Mouse (Mus musculus): ENCODE data around the gene Lce1e. TPM values are rescaled to one million over a fixed set of nuclear protein-coding genes. Genes with fewer than 3 reads are reported as not detected.

The Lce1e gene
- not detected in 2 replicates for polyA plus RNA-seq (2014; fragmentation: Nextera tagmentation; extraction: Ambion mirVana)

DNA sequence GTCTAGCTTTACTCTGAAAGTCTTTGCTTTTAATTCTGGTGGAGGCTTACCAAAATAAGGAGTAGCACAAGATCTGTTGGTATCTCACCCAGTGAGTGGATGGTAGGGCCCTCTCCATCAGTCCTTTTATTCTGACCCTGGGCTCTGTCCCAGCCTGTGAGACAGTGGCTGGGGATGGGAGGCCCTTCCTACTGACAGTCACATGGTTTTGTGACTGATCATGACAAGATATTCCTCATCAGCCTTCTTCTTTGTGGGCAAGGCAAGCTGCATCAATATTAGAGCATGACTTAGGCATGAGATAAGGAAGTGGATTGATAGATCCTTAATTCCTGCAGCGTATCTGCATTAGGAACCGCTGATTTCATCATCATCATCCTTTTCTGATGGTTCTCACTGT, at the start of gene Lce1e:
TSS of gene Lce1e (minus strand) at position 101 of the 400 bp plus-strand sequence.
- Histone ChIP-seq H3K4me2 (ENCODE audit: low read depth, low read length) (no peak within 1 kb of the TSS), H3K9me3 (ENCODE audit: control insufficient read depth, low read length) (no peaks in the 10 kb centered on the region), H3K4me3 (ENCODE audit: low read depth, low read length) (no peak within 1 kb of the TSS), H3K9ac (ENCODE audit: low read depth, low read length) (no peak within 1 kb of the TSS), H3K4me1 (ENCODE audit: control insufficient read depth, insufficient read depth, low read length) (no peaks in the 10 kb centered on the region), H3K27me3 (replicated peaks; ENCODE audit: control insufficient read depth, insufficient read depth, low read length) (no peaks in the 10 kb centered on the region), H3K36me3 (ENCODE audit: control insufficient read depth, insufficient read depth, low read length) (no peaks in the 10 kb centered on the region), H3K27ac (replicated peaks; ENCODE audit: low read depth, low read length) (no peak within 1 kb of the TSS)
- 81% methylated on average over 2 of the region's 2 CpGs for WGBS
- DNase-seq (ENCODE audit: low spot score) = no peak
- ATAC-seq (ENCODE audit: low read depth) = no peak

DNA sequence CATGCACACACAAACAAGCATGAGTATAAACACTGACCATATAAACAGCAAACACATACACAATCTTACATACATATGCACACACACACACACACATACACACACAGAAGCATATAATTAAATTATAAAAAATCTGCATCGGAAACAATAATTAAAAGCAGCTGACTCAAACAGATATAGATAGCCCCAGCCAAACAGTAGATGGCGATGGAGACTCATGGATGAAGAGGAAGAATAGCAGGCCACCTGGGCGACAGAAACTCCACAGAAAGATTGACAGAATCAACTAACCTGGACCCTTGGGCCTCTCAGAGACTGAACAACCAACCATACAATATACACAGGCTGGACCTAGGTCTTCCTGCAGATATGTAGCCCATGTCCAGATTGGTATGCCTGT, 44.3 kb upstream of the Lce1e start:
- Histone ChIP-seq H3K4me3 (ENCODE audit: low read depth, low read length) (no peak overlapping the region), H3K9me3 (ENCODE audit: control insufficient read depth, low read length) (no peaks in the 10 kb centered on the region), H3K9ac (ENCODE audit: low read depth, low read length) (no peak overlapping the region), H3K27me3 (replicated peaks; ENCODE audit: control insufficient read depth, insufficient read depth, low read length) (no peaks in the 10 kb centered on the region), H3K4me2 (ENCODE audit: low read depth, low read length) (no peak overlapping the region), H3K27ac (replicated peaks; ENCODE audit: low read depth, low read length) (no peak overlapping the region), H3K4me1 (ENCODE audit: control insufficient read depth, insufficient read depth, low read length) (no peaks in the 10 kb centered on the region), H3K36me3 (ENCODE audit: control insufficient read depth, insufficient read depth, low read length) (no peaks in the 10 kb centered on the region)
- WGBS = 32% methylated on average over 3 of the region's 3 CpGs
- ATAC-seq (ENCODE audit: low read depth) = no peak
- DNase-seq (ENCODE audit: low spot score) = no peak

DNA sequence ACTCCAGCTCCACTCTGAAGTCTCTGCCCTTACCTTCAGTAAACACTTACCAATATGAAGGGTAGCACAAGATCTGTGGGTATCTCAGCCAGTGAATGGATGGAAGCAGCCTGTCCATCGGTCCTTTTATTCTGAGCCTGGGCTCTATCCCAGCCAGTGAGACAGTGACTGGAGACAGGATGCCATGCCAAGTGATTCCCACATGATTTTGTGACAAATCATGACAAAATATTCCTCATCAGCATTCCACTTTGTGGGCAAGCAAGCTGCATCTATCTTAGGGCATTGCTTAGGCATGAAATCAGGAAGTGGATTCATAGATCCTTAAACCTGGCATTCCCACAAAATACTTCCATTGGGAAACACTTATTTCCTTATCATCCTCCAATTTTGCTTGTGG, 43.4 kb upstream of the Lce1e start, which contains the start of gene Lce1g:
TSS of gene Lce1g (minus strand) at position 101 of the 400 bp plus-strand sequence.
- H3K27me3 ChIP-seq (replicated peaks; ENCODE audit: control insufficient read depth, insufficient read depth, low read length) = no peaks in the 10 kb centered on the region
- no peaks in the 10 kb centered on the region for H3K9me3 ChIP-seq (ENCODE audit: control insufficient read depth, low read length)
- H3K4me1 ChIP-seq (ENCODE audit: control insufficient read depth, insufficient read depth, low read length) = no peaks in the 10 kb centered on the region
- no peak within 1 kb of the TSS for H3K4me2 ChIP-seq (ENCODE audit: low read depth, low read length)
- DNase-seq (ENCODE audit: low spot score) (no peak), ATAC-seq (ENCODE audit: low read depth) (no peak)
- no peaks in the 10 kb centered on the region for H3K36me3 ChIP-seq (ENCODE audit: control insufficient read depth, insufficient read depth, low read length)
- no peak within 1 kb of the TSS for H3K4me3 ChIP-seq (ENCODE audit: low read depth, low read length)
- no peak within 1 kb of the TSS for H3K27ac ChIP-seq (replicated peaks; ENCODE audit: low read depth, low read length)
- no peak within 1 kb of the TSS for H3K9ac ChIP-seq (ENCODE audit: low read depth, low read length)
- WGBS = 88% methylated on average over 1 of the region's 1 CpGs

DNA sequence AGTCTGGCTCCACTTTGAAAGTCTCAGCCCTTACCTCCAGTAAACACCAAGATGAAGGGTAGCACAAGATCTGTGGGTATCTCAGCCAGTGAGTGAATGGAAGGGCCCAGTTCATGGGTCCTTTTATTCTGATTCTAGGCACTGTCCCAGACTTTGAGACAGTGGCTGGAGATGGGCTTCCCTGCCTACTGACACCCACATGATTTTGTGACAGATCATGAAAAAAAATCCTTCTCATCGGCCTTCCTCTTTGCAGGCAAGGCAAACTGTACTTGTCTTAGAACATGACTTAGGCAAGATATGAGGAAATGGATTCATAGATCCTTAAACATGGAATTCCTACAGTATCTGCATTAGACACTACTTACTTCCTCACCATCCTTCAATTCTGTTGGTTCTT, 30.1 kb upstream of the Lce1e start, which contains the start of gene Gm38119:
TSS of gene Gm38119 (minus strand) at position 101 of the 400 bp plus-strand sequence.
- Histone ChIP-seq H3K4me2 (ENCODE audit: low read depth, low read length) (no peak within 1 kb of the TSS), H3K27me3 (replicated peaks; ENCODE audit: control insufficient read depth, insufficient read depth, low read length) (no peaks in the 10 kb centered on the region), H3K36me3 (ENCODE audit: control insufficient read depth, insufficient read depth, low read length) (no peaks in the 10 kb centered on the region), H3K4me3 (ENCODE audit: low read depth, low read length) (no peak within 1 kb of the TSS), H3K9ac (ENCODE audit: low read depth, low read length) (no peak within 1 kb of the TSS), H3K9me3 (ENCODE audit: control insufficient read depth, low read length) (no peaks in the 10 kb centered on the region), H3K4me1 (ENCODE audit: control insufficient read depth, insufficient read depth, low read length) (no peaks in the 10 kb centered on the region), H3K27ac (replicated peaks; ENCODE audit: low read depth, low read length) (no peak within 1 kb of the TSS)
- ATAC-seq (ENCODE audit: low read depth) = no peak
- 81% methylated on average over 1 of the region's 1 CpGs for WGBS
- no peak for DNase-seq (ENCODE audit: low spot score)

DNA sequence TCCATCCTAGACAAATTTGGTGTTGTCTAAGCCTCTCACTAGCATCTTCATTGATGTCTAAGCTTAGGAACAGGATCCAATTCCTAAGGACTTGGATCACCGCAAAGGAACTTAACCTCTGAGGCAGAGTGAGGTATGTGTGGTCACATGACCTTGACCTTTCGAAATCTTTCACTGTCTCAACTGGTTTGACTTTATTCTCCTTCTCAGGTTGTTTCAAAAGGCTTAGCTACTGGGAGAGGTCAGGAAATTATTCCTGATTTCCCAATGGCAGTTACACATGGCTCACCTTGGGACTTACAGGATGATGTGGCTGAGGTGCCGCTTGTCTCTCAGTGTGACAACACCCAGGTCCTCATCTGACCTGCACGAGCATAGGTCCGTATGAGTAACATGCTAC, 13.8 kb upstream of the Lce1e start:
- 83% methylated on average over 5 of the region's 5 CpGs for WGBS
- no peak for ATAC-seq (ENCODE audit: low read depth)
- H3K4me1 ChIP-seq (ENCODE audit: control insufficient read depth, insufficient read depth, low read length) = no peaks in the 10 kb centered on the region

DNA sequence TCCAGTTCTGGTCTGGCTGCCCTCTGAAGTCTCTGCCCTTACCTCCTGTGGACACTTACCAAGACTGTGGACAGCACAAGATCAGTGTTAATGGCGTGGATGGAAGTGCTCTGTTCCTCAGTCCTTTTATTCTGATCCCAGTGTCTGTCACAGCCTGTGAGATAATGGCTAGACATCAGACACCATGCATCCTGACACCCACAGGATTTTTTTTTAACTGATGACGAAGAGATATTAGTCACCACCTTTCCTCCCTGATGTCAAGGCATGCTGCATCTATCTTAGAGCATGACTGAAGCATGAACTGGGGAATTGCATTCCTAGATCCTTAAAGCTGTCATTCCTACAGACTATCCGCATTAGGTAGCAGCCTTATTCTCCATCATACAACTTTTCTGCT, 11.4 kb upstream of the Lce1e start, which contains the start of gene Lce1f:
TSS of gene Lce1f (minus strand) at position 101 of the 400 bp plus-strand sequence.
- ATAC-seq (ENCODE audit: low read depth) = no peak
- Histone ChIP-seq H3K36me3 (ENCODE audit: control insufficient read depth, insufficient read depth, low read length) (no peaks in the 10 kb centered on the region), H3K9me3 (ENCODE audit: control insufficient read depth, low read length) (no peaks in the 10 kb centered on the region), H3K27ac (replicated peaks; ENCODE audit: low read depth, low read length) (no peak within 1 kb of the TSS), H3K4me3 (ENCODE audit: low read depth, low read length) (no peak within 1 kb of the TSS), H3K9ac (ENCODE audit: low read depth, low read length) (no peak within 1 kb of the TSS), H3K27me3 (replicated peaks; ENCODE audit: control insufficient read depth, insufficient read depth, low read length) (no peaks in the 10 kb centered on the region), H3K4me2 (ENCODE audit: low read depth, low read length) (no peak within 1 kb of the TSS), H3K4me1 (ENCODE audit: control insufficient read depth, insufficient read depth, low read length) (no peaks in the 10 kb centered on the region)
- 71% methylated on average over 3 of the region's 3 CpGs for WGBS
- no peak for DNase-seq (ENCODE audit: low spot score)

More for the DNA sequence above, 13.8 kb upstream of the Lce1e start:
- no peak overlapping the region for H3K4me3 ChIP-seq (ENCODE audit: low read depth, low read length)
- H3K27ac ChIP-seq (replicated peaks; ENCODE audit: low read depth, low read length) = no peak overlapping the region
- no peaks in the 10 kb centered on the region for H3K27me3 ChIP-seq (replicated peaks; ENCODE audit: control insufficient read depth, insufficient read depth, low read length)
- H3K36me3 ChIP-seq (ENCODE audit: control insufficient read depth, insufficient read depth, low read length) = no peaks in the 10 kb centered on the region
- H3K4me2 ChIP-seq (ENCODE audit: low read depth, low read length) = no peak overlapping the region
- no peak overlapping the region for H3K9ac ChIP-seq (ENCODE audit: low read depth, low read length)
- no peaks in the 10 kb centered on the region for H3K9me3 ChIP-seq (ENCODE audit: control insufficient read depth, low read length)
- no peak for DNase-seq (ENCODE audit: low spot score)

DNA sequence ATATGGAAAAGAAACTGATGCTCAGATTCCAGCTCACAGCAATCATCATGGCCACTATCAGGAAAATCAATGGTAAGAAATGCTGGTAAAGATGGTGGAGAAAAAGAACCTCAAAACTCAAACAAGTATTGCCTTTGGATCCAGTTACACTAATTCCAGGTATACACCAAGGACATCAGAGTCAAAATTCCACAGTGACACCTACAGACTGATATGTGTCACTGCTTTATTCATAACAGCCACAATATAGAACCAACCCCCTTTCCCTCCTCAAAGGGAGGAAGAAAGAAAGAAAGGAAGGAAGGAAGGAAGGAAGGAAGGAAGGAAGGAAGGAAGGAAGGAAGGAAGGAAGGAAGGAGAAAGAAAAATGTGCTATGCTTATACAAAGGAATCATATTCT, 6.2 kb upstream of the Lce1e start:
- H3K36me3 ChIP-seq (ENCODE audit: control insufficient read depth, insufficient read depth, low read length) = no peaks in the 10 kb centered on the region
- H3K4me1 ChIP-seq (ENCODE audit: control insufficient read depth, insufficient read depth, low read length) = no peaks in the 10 kb centered on the region
- DNase-seq (ENCODE audit: low spot score) (no peak), ATAC-seq (ENCODE audit: low read depth) (no peak)
- no peak overlapping the region for H3K4me2 ChIP-seq (ENCODE audit: low read depth, low read length)
- H3K4me3 ChIP-seq (ENCODE audit: low read depth, low read length) = no peak overlapping the region
- no peak overlapping the region for H3K27ac ChIP-seq (replicated peaks; ENCODE audit: low read depth, low read length)
- no peaks in the 10 kb centered on the region for H3K9me3 ChIP-seq (ENCODE audit: control insufficient read depth, low read length)
- no peaks in the 10 kb centered on the region for H3K27me3 ChIP-seq (replicated peaks; ENCODE audit: control insufficient read depth, insufficient read depth, low read length)
- no peak overlapping the region for H3K9ac ChIP-seq (ENCODE audit: low read depth, low read length)

DNA sequence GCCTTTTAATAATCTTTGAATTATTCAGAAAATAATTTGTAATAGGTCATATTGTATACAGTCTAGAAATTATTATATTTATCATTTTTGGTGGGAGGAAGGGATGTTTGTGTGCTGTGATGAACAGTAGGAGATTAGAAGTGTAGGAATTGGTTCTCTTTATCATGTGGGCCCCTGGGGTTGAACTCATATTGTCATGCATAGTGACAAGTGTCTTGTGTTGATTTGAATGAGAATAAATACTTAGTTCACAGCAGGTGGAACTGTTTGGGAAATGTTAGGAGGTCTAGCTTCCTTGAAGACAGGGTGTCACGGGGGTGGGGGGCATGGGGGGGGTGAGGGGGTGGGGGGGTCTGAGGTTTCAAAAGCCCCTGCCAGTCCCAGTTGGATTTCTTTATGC, 14.3 kb downstream of the Lce1e start:
- Histone ChIP-seq H3K36me3 (ENCODE audit: control insufficient read depth, insufficient read depth, low read length) (no peaks in the 10 kb centered on the region), H3K4me3 (ENCODE audit: low read depth, low read length) (no peak overlapping the region), H3K9ac (ENCODE audit: low read depth, low read length) (no peak overlapping the region), H3K9me3 (ENCODE audit: control insufficient read depth, low read length) (no peaks in the 10 kb centered on the region), H3K4me1 (ENCODE audit: control insufficient read depth, insufficient read depth, low read length) (no peaks in the 10 kb centered on the region), H3K4me2 (ENCODE audit: low read depth, low read length) (no peak overlapping the region), H3K27ac (replicated peaks; ENCODE audit: low read depth, low read length) (no peak overlapping the region), H3K27me3 (replicated peaks; ENCODE audit: control insufficient read depth, insufficient read depth, low read length) (no peaks in the 10 kb centered on the region)
- ATAC-seq (ENCODE audit: low read depth) (no peak), DNase-seq (ENCODE audit: low spot score) (no peak)
- 20% methylated on average over 1 of the region's 1 CpGs for WGBS

DNA sequence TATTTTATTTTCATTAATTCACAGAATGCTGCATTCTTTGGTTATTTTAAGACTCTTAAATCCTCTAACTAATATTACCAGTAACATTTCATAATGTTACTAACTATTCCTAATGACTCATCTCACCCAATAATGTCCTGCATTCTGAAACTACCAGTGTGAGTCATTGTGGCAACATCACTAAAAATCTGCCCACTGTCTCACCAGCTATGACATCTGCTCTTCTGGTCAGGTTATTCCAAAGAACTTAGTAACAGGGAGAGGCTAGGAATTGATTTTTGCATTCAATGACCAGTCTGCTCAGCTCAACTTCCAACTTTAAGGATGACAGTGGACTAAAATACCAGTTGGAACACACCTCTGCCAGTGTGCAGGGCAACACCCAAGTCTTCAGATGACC, 17.2 kb downstream of the Lce1e start:
- no peaks in the 10 kb centered on the region for H3K9me3 ChIP-seq (ENCODE audit: control insufficient read depth, low read length)
- DNase-seq (ENCODE audit: low spot score) (no peak), ATAC-seq (ENCODE audit: low read depth) (no peak)
- H3K9ac ChIP-seq (ENCODE audit: low read depth, low read length) = no peak overlapping the region
- H3K4me1 ChIP-seq (ENCODE audit: control insufficient read depth, insufficient read depth, low read length) = no peaks in the 10 kb centered on the region
- H3K36me3 ChIP-seq (ENCODE audit: control insufficient read depth, insufficient read depth, low read length) = no peaks in the 10 kb centered on the region
- H3K4me3 ChIP-seq (ENCODE audit: low read depth, low read length) = no peak overlapping the region
- H3K4me2 ChIP-seq (ENCODE audit: low read depth, low read length) = no peak overlapping the region
- no peaks in the 10 kb centered on the region for H3K27me3 ChIP-seq (replicated peaks; ENCODE audit: control insufficient read depth, insufficient read depth, low read length)
- no peak overlapping the region for H3K27ac ChIP-seq (replicated peaks; ENCODE audit: low read depth, low read length)
